In the genomic region with DNA sequence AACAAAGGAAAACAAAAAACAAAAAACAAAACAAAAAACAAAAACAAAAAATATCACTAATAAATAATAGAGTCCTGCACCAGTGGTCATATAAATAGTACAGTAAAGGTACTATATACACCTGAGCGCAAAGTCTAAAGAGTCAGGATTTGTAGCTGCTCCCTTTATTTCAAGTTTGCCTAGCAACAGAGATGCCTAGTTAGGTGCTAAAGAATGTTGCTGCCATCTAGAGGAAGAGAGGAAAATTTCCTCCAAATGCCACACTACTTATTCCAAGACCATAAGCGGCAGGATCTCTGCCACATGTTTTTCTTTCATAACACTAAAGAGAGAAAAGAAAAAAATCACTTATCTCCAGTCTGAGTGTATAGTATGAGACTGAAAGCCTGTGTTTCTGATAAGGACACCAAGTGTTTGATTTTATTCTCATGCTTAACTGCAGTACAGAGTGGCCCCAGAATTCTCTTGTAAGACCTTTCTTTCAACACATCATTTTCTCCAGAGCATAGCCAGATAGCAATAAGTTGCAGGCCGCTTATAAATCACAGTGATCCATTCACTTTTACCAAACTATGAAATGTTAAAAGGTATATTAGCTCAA, we compare ENCODE assay signal across 8 mouse cellular contexts. TPM values are rescaled to one million over a fixed set of nuclear protein-coding genes. Genes with fewer than 3 reads are reported as not detected.
DNase-seq lines count a peak whose midpoint lies in the region; ATAC-seq lines count a peak whose summit lies in the region.
"Had no signal": no experiment of that assay in that cellular context is flagged by ENCODE, and none has a peak within 500 bp of the region (broad histone marks: within the 10 kb centered on the region; RNA-seq: fewer than 3 reads in every experiment).

No protein-coding gene starts in this region.

- no peak overlapping the region for H3K4me2 ChIP-seq in limb, embryonic 12.5 days
- no peak overlapping the region for H3K4me2 ChIP-seq in midbrain, embryonic 12.5 days (replicated peaks)

- no peak overlapping the region for H3K4me3 ChIP-seq in limb, embryonic 12.5 days (replicated peaks)
- H3K4me3 ChIP-seq in limb, embryonic 10.5 days = no peak overlapping the region
- H3K4me3 ChIP-seq in midbrain, embryonic 12.5 days = no peak overlapping the region

- no peak for DNase-seq in limb, embryonic 10.5 days (ENCODE audit: low spot score)
- DNase-seq in adipocyte (ENCODE audit: low spot score) = peak; percentile 73
- DNase-seq in urinary bladder, postnatal 10 days (ENCODE audit: low spot score) = no peak
- DNase-seq in frontal cortex, postnatal 36 days (ENCODE audit: low spot score in 2 of 2) = no peak

- H3K9me3 ChIP-seq in limb, embryonic 12.5 days = peaks cover 6% of the 10 kb centered on the region; the same call in 1 of the 2 replicates
- H3K9me3 ChIP-seq in limb, embryonic 10.5 days (replicated peaks) = no peaks in the 10 kb centered on the region
- H3K9me3 ChIP-seq in midbrain, embryonic 12.5 days = peaks cover 3% of the 10 kb centered on the region; the same call in 1 of the 2 replicates

- H3K4me1 ChIP-seq in limb, embryonic 12.5 days (replicated peaks) = peaks cover 18% of the 10 kb centered on the region
- H3K4me1 ChIP-seq in limb, embryonic 10.5 days = peaks cover 20% of the 10 kb centered on the region
- no peaks in the 10 kb centered on the region for H3K4me1 ChIP-seq in midbrain, embryonic 12.5 days

- no peak overlapping the region for H3K9ac ChIP-seq in limb, embryonic 12.5 days (replicated peaks)
- no peak overlapping the region for H3K9ac ChIP-seq in midbrain, embryonic 12.5 days (replicated peaks)

- no peaks in the 10 kb centered on the region for H3K36me3 ChIP-seq in limb, embryonic 12.5 days
- no peaks in the 10 kb centered on the region for H3K36me3 ChIP-seq in limb, embryonic 10.5 days
- H3K36me3 ChIP-seq in midbrain, embryonic 12.5 days = no peaks in the 10 kb centered on the region

- 0 out of 2 replicates have a peak, but pooled peaks have one; percentile 74 for ATAC-seq in limb, embryonic 12.5 days (ENCODE audit: insufficient number of reproducible peaks, insufficient read depth, low FRiP score, low TSS enrichment, low read depth)
- peak; percentile 59 for ATAC-seq in granulocyte monocyte progenitor cell, adult 5-6 weeks (replicated peaks; ENCODE audit: poor library complexity, severe bottlenecking)
- peak; percentile 41; the same call in 1 of the 2 replicates for ATAC-seq in midbrain, embryonic 12.5 days (ENCODE audit: low FRiP score, low read depth)

- H3K27ac ChIP-seq in limb, embryonic 12.5 days = no peak overlapping the region
- no peak overlapping the region for H3K27ac ChIP-seq in limb, embryonic 10.5 days
- no peak overlapping the region for H3K27ac ChIP-seq in midbrain, embryonic 12.5 days (replicated peaks)

- no peaks in the 10 kb centered on the region for H3K27me3 ChIP-seq in limb, embryonic 12.5 days
- H3K27me3 ChIP-seq in limb, embryonic 10.5 days (ENCODE audit: low read depth, poor library complexity, severe bottlenecking) = no peaks in the 10 kb centered on the region
- H3K27me3 ChIP-seq in midbrain, embryonic 12.5 days = no peaks in the 10 kb centered on the region

- WGBS in limb, embryonic 12.5 days = 44% methylated on average over 3 of the region's 3 CpGs
- WGBS in limb, embryonic 10.5 days = 62% methylated on average over 3 of the region's 3 CpGs
- 48% methylated on average over 3 of the region's 3 CpGs for WGBS in midbrain, embryonic 12.5 days

RNA-seq across cellular contexts. Expression of a gene that starts 16.8 kb away (rescaled TPM):
- polyA plus RNA-seq in limb, embryonic 12.5 days (2016; fragmentation: Nextera tagmentation; extraction: Ambion mirVana) = not detected in 2 replicates
- not detected in 2 replicates for polyA plus RNA-seq in limb, embryonic 10.5 days (2016; fragmentation: Nextera tagmentation; extraction: Ambion mirVana)
- total RNA-seq in granulocyte monocyte progenitor cell, adult 5-6 weeks (2014; fragmentation: Nextera tagmentation) = not detected in 2 replicates
- total RNA-seq in granulocyte monocyte progenitor cell, adult 5-6 weeks (2017) = not detected in 2 replicates
- polyA plus RNA-seq in midbrain, embryonic 12.5 days (2016; fragmentation: Nextera tagmentation; extraction: Ambion mirVana) = not detected in 2 replicates
- total RNA-seq: heart, adult 18-20 months had no signal
